Mouse (Mus musculus): ENCODE results near the gene Dram2.
A peak's percentile ranks its signal among the peaks of the same experiment; 100 is the strongest.
"Not testable (repeated sequence)": the region's sequence is repeated elsewhere in the genome, so short reads cannot be mapped to it uniquely, and the experiment has no call there.

Dram2 gene

GRCm38 (mm10) chr3:106547171-106547923 lies at the start of gene Dram2, which contains the start of gene Cept1:
TSS of gene Dram2 (plus strand) at chr3:106547798.
TSS of gene Cept1 (minus strand) at chr3:106547802.
- DNase-seq (ENCODE audit: low read depth) = peak; percentile 90

- no peak for DNase-seq (ENCODE audit: low read depth)
These were observed 47.1 kb upstream of the Dram2 start for GRCm38 (mm10) chr3:106500510-106500909.

GRCm38 (mm10) chr3:106502892-106503291 lies 44.7 kb upstream of the Dram2 start:
- no peak for DNase-seq (ENCODE audit: low read depth)

GRCm38 (mm10) chr3:106510669-106511068 lies 36.9 kb upstream of the Dram2 start:
- no peak for DNase-seq (ENCODE audit: low read depth)

- DNase-seq (ENCODE audit: low read depth) = no peak
These were observed 32.6 kb upstream of the Dram2 start for GRCm38 (mm10) chr3:106515016-106515415.

GRCm38 (mm10) chr3:106522730-106523129 lies 24.9 kb upstream of the Dram2 start:
- no peak for DNase-seq (ENCODE audit: low read depth)

GRCm38 (mm10) chr3:106526411-106526810 lies 21.2 kb upstream of the Dram2 start:
- no peak for DNase-seq (ENCODE audit: low read depth)

- no peak for DNase-seq (ENCODE audit: low read depth)
These were observed 19.6 kb upstream of the Dram2 start for GRCm38 (mm10) chr3:106528032-106528431.

GRCm38 (mm10) chr3:106533277-106533676 lies 14.3 kb upstream of the Dram2 start:
- DNase-seq (ENCODE audit: low read depth) = no peak

- no peak for DNase-seq (ENCODE audit: low read depth)
These were observed 2.8 kb upstream of the Dram2 start for GRCm38 (mm10) chr3:106544721-106545316.

GRCm38 (mm10) chr3:106547924-106548539 lies 434 bp downstream of the Dram2 start:
- peak; percentile 24 for DNase-seq (ENCODE audit: low read depth)

GRCm38 (mm10) chr3:106548971-106549370 lies 1.4 kb downstream of the Dram2 start:
- no peak for DNase-seq (ENCODE audit: low read depth)

- no peak for DNase-seq (ENCODE audit: low read depth)
These were observed 5.8 kb downstream of the Dram2 start for GRCm38 (mm10) chr3:106553411-106553810.

GRCm38 (mm10) chr3:106555743-106556250 lies 8.2 kb downstream of the Dram2 start:
- no peak for DNase-seq (ENCODE audit: low read depth)

GRCm38 (mm10) chr3:106558271-106558670 lies 10.7 kb downstream of the Dram2 start:
- no peak for DNase-seq (ENCODE audit: low read depth)

GRCm38 (mm10) chr3:106565876-106566275 lies 18.3 kb downstream of the Dram2 start:
- DNase-seq (ENCODE audit: low read depth) = no peak

GRCm38 (mm10) chr3:106573191-106573590 lies 25.6 kb downstream of the Dram2 start:
- no peak for DNase-seq (ENCODE audit: low read depth)

GRCm38 (mm10) chr3:106579296-106579695 lies 31.7 kb downstream of the Dram2 start:
- DNase-seq (ENCODE audit: low read depth) = no peak

- not testable (repeated sequence) for DNase-seq (ENCODE audit: low read depth)
These were observed 46.0 kb downstream of the Dram2 start for GRCm38 (mm10) chr3:106593631-106594030.

GRCm38 (mm10) chr3:106618103-106618502 lies 70.5 kb downstream of the Dram2 start:
- DNase-seq (ENCODE audit: low read depth) = no peak
